Mouse (Mus musculus) C2C12 (cell line): ENCODE measurements around the gene Msln.

ENCODE experiments used
- CTCF ChIP-seq: IDR thresholded peaks from one replicate; pipeline ENCODE4 v1.5.1; 2011; ENCODE audit not compliant: control insufficient read depth, insufficient read depth, insufficient read length
- FOSL1 ChIP-seq: IDR thresholded peaks from one replicate; pipeline ENCODE4 v1.8.0; 2011; ENCODE audit warnings: mild to moderate bottlenecking, low read length; ENCODE audit not compliant: poor library complexity, insufficient read depth, severe bottlenecking
- MYOD1 ChIP-seq: IDR thresholded peaks from one replicate; pipeline ENCODE4 v1.6.1; 2011; ENCODE audit warnings: low read depth; ENCODE audit not compliant: control insufficient read depth, insufficient read length
- MYOG ChIP-seq: IDR thresholded peaks from one replicate; pipeline ENCODE4 v1.6.1; 2011; ENCODE audit not compliant: control insufficient read depth, insufficient read length; ENCODE audit errors: extremely low read depth

GRCm38 (mm10) chr17:25723919-25724318 is 30.3 kb downstream of the Msln start:
- TF ChIP-seq CTCF (no peak), FOSL1 (no peak), MYOG (no peak), MYOD1 (no peak)
